Mouse (Mus musculus) heart, postnatal 36 days (tissue): ENCODE data around the gene Zfp282. TPM values are rescaled to one million over a fixed set of nuclear protein-coding genes. Genes with fewer than 3 reads are reported as not detected.
A peak's percentile ranks its signal among the peaks of the same experiment; 100 is the strongest.
"Not testable (repeated sequence)": the region's sequence is repeated elsewhere in the genome, so short reads cannot be mapped to it uniquely, and the experiment has no call there.

ENCODE experiments used
- DNase-seq, 2 experiments: peaks; one replicate each; pipeline ENCODE4 v3.0.0; 2021 to 2022
- intact Hi-C: fragments of 180-260 bp; cut with DNase I; formaldehyde crosslinking; loops from one replicate; pipeline ENCODE4 v1.15.1; 2025
- total RNA-seq, 2 experiments: library from RNA; stranded (reverse); gene quantifications; 2 replicates each; pipeline ENCODE4 v1.2.3; 2021

The Zfp282 gene
- 1 to 10 TPM; 6.0 to 6.1 TPM for total RNA-seq

DNA sequence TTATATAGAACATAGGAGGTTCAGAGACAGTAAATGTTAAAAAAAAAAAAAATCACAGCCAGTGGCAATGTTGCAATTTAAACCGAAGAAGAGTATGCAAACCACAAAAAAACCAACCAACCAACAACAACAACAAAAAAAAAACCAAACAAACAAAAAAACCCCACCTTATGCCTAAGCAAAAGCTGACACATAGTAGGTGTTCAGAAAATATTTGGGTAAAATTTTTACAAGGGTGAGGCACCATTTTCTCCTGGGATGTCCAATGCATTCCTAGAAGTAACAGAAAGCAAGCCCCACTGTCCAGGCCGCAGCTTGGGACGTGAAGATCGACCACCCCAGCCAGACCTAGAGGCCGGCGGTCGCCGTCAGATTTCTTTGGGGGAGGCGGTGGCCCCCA, at the start of gene Zfp282:
Gene Zfp282, plus strand, starts transcription at position 147 of the 400 bp plus-strand sequence.
- no peak for DNase-seq
- intact Hi-C loops: loop anchor here (2.0 to 5.0 kb wide), 3 partner anchors 40 to 170 kb away; partner anchors contain the start of genes Zfp212 and Zfp777

DNA sequence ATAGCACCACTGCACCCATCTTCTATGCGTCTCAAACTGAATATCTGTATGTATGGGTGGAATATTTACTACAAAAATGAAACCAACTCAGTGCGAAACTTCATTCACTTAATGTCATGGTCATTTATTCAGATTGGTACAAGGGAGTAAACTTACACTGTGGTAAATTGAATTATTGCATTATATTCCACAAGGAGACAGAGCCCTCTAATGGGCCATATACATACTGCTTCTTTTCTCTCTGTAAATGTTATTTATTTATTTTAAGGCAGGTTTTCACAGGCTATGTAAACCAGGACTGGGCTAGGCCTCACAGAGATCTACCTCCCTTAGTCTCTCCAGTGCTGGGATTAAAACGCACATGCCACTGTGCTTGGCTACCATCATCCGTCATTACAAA, 49.5 kb upstream of the Zfp282 start:
- intact Hi-C loops: no loop called here
- DNase-seq: no peak

DNA sequence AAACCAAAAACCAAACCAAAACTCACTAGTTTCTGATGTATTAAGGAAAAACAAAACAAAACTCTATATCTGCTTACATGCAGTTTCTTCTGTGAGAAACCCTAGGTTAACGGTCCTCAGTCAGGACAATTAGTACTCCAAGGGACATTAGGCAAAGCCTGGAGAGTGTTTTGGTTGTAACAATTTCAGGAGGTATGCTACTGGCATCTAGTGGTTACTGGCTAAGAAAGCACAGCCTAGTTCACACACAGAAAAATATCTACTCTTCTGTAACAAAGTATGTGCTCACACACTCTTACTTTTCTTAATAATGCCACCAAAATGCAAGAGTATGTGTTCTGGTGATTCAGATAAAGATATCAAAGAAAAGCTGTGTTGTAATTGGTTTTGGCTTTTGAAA, 48.1 kb upstream of the Zfp282 start:
- DNase-seq: no peak
- intact Hi-C loops: no loop called here

DNA sequence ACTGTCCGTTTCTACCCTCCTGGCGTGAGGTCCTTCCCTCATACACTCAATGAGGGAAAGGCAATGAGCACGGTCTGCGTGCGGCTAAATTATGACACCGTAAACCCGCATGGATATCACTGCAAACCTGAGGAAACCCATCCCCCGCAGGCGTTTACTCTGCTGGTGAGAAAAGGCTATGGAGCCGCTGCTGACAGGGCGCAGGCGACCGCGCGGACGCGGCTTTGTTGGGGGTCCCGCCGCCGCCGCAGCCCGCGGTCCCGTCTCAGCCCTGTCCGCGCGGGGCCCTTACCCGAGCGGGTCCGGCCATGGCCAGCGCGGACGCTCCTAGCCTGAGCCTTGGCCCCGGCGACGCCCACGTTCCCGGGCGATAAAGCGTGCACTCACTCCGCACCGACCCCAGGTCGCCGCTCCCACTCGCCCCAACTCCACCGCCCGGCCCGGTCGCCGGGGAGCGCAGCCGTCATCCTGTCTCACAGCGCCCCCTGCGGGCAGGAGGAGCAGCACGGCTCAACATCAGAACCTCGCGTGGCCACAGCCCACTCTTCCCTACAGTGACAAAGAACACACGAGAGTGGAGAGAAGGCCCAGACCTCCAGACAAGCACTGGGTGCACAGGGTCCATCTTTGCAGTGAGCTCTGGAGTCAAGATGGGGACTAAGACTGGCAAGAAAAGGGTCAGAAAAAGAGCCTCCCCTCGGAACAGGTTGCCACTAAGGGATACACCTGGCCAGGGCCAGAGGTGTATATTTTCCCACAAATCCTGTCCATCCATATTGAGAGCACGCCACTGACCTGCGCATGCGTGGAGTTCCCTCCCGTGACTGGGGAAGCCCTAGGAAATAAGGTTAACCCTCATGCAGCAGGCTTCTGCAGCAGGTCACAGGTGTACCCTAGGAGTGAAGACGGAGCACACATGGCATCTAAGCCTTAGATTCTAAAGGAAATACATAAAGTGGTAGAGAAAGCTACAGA, 46.6 kb upstream of the Zfp282 start, which contains the start of gene Zfp786:
Gene Zfp786, minus strand, starts transcription at position 764 of the 975 bp plus-strand sequence.
- DNase-seq: peak; percentile 94 to 95
- intact Hi-C loops: loop anchor here (1.0 kb wide), 1 partner anchor 31 kb away; no protein-coding TSS in a partner anchor

DNA sequence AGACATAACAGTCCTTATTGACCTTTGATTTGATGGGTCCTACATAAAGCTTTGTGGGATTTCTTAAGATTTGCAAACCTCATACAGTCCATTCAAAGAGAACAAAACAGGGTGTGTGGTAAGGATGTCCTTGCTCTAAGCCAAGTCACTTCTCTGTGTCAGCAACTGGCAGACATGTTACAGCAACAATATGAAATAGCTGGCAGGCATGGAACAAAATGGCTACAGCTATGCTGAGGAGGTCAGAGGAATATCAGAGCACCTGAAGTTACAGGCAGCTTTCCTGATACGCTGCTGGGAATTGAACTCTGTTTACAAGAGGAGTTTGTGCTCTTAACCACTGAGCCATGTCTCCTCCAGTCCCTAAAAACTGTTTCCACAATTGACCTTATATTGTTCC, 44.8 kb upstream of the Zfp282 start:
- DNase-seq: no peak
- intact Hi-C loops: no loop called here

DNA sequence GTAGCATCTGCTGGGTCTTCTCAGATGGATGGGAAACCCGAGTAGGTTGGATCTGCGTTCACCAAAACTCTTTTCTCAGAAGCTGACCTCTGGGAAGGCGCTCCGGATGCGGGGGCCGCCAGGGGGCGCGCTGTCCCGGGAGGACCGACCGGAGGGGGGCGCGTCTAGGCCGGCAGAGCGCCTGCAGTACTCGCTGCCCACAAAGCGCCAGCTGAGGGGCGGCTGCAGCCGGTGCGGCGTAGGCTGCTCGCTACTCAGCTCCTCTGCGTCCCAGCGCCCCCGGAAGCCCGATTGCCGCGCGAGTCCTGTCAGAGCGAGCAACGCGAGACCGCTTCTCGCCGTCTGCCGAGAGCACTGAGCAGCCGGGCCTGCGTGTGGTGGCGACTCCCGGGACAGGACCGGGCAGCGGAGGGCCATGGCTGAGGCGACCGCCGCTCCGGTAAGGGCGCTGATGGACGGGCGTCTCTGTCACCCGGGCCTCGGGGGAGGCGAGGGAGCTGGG, 41.5 kb upstream of the Zfp282 start, which contains the start of gene Zfp398:
Gene Zfp398, plus strand, starts transcription at position 180 of the 502 bp plus-strand sequence.
- intact Hi-C loops: loop anchor here (1.0 kb wide), 1 partner anchor 85 kb away; the partner anchor contains the start of gene Zfp212
- DNase-seq: peak; percentile 96 to 98

DNA sequence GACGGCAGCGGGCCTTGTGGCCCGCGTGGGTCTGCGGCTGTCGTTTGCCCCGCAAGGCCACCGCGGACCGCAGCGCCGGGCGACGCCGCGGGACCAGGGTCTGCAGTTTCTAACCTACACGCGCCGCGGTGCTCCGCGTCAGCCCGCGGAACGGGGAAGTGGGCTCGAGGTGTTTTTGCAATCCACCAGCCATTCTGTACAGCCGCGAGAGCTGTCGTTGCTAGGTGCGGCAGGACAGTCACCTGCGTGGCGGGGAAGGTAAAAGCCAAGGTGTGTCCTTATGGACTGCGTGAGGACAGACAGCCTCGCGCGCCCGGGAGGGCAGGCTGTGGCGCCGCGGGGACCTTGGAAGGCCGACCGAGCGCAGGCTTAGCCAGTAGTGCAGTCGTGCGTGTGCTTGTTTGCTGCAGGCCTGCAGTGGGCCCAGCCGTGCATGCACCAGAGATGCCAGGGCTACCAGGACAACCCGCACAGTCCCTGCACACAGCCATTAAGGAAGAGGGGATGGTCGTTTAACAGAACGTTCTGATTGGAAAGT, 41.0 kb upstream of the Zfp282 start:
- intact Hi-C loops: loop anchor here (1.0 to 2.0 kb wide), 2 partner anchors 41 to 84 kb away; partner anchors contain the start of genes Zfp212 and Zfp282

DNA sequence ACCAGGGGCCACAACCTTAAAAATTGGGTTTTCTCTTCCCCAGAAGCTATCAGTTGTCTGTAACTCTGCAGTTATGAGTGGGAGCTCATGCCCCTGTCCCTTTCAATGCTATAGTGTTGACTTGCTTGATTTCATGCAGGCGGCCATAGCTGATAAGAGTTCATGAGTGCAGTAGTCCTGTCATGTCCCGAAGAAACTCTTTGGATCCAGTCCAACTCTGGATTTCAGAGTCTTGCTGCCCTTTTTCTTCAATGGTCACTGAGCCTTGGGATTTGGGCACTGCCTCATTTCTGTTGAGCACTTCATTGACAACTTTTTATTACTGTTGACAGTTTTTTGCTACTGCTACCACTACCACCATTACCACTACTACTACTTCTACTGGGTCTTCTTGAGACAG, 39.4 kb upstream of the Zfp282 start:
- DNase-seq: no peak
- intact Hi-C loops: loop anchor here (2.0 kb wide), 1 partner anchor 39 kb away; the partner anchor contains the start of gene Zfp282

More for the DNA sequence above, 41.0 kb upstream of the Zfp282 start:
- DNase-seq: peak in 1 of 2 experiments; percentile 46

DNA sequence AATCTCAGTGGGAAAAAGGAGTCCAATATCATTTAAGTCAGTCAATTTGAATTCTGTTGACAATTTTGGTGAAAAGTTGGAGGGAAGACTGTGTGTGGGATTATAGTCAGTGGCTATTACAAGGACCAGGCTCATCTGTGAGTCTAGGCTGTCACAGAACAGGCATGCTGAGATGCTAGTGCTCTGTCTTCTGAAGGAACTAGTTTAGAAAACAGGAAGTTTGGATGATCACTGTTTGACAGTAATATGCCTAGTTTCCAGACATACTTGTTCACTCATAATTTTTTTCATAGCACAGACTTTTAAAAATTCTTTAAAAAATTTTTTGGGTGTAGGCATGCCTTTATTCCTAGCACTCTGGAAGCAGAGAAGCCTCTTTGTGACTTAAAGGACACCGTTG, 35.9 kb upstream of the Zfp282 start:
- no peak for DNase-seq
- intact Hi-C loops: no loop called here

DNA sequence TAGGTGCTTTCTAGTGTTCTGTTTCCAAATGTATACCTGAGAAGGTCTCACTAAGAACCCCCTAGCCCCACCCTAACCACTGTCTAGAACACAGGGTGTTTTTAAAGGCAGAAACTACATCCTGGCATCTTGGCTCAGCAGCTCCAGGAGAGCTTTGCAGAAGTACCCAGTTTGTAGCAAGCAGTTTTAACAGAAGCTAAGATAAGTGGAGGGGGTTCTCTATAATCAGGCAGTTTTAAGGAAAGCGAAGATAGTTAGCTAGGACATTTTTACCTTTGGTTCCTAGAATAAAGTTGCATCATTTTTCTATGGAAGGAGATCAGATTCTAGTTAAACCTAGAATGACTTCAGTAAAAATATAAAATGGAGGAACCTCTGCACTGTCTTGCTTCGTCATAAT, 35.2 kb upstream of the Zfp282 start:
- intact Hi-C loops: no loop called here
- no peak for DNase-seq

DNA sequence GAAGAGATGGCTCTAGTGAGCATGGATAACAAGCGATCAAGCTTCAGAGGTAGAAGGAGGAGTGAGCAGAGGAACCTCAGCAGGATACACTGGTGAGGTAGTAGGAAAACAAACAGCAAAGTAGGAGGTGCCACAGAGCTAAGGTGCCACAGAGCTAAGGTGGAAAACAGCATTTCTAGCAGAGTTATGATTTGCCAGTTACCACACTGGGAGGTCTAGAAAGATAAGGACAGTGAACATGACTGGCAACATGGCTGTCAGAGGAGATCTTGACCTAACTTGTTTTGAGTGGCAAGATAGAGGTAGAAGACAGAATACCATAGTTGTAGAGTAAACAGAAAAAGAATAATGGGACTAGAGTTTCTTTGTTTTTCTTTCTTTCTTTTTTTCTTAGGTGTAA, 34.7 kb upstream of the Zfp282 start:
- no peak for DNase-seq
- intact Hi-C loops: no loop called here

DNA sequence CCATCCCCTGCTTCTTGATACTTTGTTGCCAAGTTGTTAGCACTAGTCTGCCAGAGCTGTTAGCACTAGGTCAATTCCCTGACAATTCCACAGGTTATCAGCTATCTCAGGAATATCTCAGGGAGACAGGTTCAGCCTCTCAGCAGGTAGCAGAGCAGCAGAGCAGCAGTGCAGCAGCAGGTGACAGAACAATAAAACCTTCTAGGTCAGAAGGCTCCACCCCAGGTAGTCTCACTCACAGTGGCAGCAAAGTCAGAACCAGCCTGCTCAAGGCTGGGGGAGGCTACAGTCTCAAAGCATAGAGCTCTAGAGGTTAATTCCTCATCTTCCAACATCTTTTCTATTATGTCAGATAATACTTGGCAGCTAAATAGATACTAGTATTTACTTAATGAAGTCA, 31.2 kb upstream of the Zfp282 start:
- intact Hi-C loops: no loop called here
- no peak for DNase-seq

DNA sequence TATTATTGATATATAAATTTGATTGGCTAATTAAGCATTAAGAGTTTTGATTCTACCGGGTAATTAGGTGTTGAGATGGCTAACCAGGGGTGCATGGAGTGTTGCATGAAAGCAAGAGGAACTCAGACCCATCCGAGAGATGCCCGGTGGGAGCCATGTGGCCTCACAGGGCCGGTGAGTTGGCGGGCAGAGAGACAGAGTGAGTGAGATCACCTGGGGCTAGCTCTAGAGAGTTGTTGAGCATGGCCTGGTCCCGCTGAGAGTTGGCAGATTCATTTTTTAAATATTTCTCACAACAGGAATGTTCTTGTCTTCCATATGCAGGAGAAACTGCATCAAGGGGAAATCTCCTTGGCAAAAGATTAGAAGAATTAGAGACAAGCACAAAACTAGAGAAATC, 19.8 kb upstream of the Zfp282 start:
- no peak for DNase-seq
- intact Hi-C loops: no loop called here

DNA sequence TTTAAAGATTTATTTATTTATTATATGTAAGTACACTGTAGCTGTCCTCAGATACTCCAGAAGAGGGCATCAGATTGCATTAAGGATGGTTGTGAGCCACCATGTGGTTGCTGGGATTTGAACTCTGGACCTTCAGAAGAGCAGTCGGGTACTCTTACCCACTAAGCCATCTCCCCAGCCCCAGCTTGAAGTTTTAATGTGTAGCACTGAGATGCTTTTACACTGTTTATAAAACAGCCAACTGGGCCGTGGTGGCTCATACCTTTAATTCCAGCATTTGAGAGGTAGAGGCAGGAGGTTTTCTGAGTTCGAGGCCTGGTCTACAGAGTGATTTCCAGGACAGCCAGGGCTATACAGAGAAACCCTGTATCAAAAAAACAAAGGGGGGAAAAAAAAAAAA, 19.3 kb upstream of the Zfp282 start:
- intact Hi-C loops, DNase-seq: not testable (repeated sequence)

DNA sequence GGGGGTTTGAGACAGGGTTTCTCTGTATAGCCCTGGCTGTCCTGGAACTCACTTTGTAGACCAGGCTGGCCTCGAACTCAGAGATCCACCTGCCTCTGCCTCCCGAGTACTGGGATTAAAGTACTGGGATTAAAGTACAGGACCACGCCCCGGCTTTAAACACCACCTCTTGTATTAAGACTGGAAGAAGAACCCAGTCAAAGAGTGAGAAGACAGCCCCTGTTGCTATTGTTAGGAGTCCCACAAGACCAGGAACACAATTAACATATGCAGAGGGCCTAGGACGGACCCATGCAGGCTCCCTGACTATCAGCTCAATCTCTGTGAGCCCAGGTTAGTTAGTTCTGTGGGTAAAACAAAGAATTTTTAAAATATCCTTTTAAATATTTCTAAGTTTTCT, 4.7 kb upstream of the Zfp282 start:
- no peak for DNase-seq
- intact Hi-C loops: no loop called here

DNA sequence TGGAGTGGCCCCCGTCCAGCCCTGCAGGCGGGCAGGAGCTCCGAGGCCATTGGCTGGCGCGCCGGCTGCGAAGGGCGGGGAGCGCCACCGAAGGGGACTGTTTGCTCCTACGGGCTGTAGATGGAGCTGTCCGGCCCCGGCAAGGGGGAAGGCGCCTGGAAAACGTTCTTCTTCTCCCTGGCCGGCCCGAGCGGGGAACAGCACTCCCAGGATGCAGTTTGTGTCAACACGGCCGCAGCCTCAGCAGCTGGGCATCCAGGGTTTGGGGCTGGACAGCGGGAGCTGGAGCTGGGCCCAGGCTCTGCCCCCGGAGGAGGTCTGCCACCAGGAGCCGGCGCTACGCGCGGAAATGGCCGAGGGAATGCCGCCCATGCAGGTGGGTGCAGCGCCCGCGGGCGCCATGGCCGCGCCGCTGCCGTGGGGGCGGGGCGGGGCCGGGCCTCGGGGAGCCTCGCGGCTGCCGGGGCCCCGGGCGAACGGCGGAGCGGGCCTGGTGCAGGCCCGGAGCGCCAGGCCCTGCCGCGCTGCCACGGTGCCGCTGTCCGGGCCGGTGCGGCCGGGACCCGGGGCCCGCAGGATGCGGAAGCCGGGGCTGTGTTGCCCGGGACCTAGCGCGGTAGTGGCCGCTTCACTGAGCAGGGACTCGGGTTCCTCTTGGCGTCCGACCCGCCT, 593 bp downstream of the Zfp282 start:
- intact Hi-C loops: loop anchor here (2.0 to 5.0 kb wide), 4 partner anchors 41 to 209 kb away; partner anchors contain the start of genes Zfp212, Zfp746 and Zfp777
- DNase-seq: peak; percentile 87 to 94

DNA sequence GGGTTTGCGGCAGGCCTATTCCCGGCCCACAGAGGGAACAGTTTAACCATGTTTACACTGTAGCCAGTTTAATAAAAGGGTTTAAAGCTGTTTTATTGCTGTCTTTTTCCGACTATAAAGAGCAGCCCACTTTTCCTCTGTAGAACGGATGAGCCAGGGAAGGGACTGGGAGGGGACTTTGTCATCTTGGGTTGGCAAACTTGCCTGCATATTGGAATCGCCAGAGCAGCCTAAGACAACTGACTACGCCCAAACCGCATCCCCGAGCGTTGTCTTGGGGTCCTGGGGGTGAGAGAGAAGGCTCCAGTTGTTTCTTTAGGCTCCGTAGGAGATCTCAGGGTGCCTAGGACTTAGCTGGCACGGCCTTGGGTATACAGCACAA, 1.1 kb downstream of the Zfp282 start:
- DNase-seq: no peak
- intact Hi-C loops: loop anchor here (2.0 to 5.0 kb wide), 2 partner anchors 169 to 209 kb away; partner anchors contain the start of genes Zfp746 and Zfp777

DNA sequence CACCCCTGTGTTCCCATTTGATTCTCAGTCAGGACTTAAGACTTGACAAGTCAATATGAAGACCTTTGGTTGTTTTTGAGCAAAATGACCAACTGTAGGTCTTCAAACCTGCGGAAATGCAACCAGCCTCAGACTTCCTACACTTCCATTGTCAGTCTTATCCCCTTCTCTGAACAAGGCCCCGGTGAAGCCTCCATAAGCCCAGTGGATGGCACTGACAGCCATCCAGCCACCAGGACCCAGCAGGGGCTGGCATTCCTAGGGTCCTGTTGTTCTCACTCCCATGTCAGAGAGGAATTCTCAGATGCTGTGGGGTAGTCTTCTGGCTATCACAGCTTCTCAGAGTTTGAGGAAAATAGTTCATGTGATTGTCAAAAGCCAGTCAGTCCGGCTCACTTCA, 1.6 kb downstream of the Zfp282 start:
- DNase-seq: no peak
- intact Hi-C loops: loop anchor here (2.0 to 5.0 kb wide), 2 partner anchors 169 to 208 kb away; partner anchors contain the start of genes Zfp746 and Zfp777

DNA sequence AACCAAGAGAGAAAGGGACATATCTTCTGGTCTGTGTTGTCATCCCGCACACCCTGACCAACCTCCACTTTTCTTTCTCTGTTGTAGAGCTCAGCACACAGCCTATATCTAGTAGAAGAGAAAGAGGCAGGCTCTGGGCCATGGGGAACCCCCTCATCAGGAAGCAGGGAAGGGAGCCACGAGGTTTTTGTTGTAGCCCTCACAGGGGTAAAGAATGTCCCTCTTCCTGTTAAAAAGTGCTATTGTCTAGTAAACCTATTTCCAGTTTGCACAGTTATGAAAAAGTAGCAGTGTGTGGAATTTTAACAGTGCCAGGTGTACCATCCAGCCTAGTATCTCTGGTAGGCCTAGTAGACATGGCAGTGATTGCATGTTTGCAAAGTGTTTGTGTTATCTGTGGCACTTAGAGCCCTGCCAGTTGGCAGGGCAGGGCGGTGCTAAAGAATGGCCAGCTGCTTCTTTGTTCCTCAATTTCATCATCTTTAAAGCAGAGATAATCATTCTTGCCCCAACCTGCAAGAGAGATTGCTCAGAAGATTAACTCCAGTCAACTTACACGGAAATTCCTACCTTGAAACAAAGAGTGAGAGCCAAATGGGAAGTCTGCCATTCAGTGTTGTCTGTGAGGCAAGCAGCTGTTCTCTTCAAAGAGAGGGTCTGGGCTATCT, 2.2 kb downstream of the Zfp282 start:
- no peak for DNase-seq
- intact Hi-C loops: loop anchor here (2.0 to 5.0 kb wide), 2 partner anchors 168 to 208 kb away; partner anchors contain the start of genes Zfp746 and Zfp777

DNA sequence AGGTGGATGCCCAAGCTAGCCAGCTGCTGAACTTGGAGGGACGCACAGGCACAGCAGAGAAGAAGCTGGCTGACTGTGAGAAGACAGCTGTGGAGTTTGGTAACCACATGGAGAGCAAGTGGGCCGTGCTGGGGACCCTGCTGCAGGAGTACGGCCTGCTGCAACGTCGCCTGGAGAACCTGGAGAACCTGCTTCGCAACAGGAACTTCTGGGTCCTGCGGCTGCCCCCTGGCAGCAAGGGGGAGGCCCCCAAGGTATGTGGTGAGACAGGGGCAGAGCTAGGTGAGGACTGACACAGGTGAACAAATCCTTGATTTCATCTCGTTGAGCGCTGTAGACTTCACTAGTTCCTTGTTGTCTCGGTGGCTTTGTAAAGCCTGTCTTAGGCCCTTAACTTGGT, 3.2 kb downstream of the Zfp282 start:
- DNase-seq: no peak
- intact Hi-C loops: no loop called here
